Comparison of ENCODE assay signal across 8 mouse cellular contexts in the genomic region with DNA sequence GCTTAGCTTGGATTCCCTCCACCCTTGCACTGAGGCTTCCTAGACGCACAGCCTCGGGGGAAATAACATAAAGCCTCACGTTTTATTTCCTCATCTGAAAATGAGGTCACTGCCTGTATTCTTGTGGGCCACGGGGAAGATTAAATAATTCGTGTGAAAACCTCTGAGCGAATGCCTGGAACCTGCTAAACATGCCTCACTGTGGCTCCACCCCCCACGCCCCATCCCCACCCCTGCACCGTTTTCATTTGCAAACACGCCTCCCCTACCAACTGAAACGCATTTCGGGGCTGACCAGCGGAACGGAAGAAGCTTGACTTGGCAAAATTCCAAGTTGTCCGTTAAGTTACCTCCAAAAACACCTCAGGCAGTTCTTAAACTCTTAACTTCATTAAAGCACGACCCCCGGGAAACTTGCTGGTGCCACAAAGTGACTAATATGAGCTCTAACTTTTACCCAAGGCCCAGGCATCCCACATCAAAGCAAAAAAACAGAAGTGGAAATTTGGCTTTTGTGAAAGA. TPM values are rescaled to one million over a fixed set of nuclear protein-coding genes. Genes with fewer than 3 reads are reported as not detected.
DNase-seq lines count a peak whose midpoint lies in the region; ATAC-seq and TF ChIP-seq lines count a peak whose summit lies in the region.

No protein-coding gene starts in this region.

- no peak for TF ChIP-seq EP300 in lung, postnatal 0 days (IDR thresholded peaks at IDR 0.05)

- WGBS in lung, postnatal 0 days = 12% methylated on average over 16 of the region's 16 CpGs
- 24% methylated on average over 16 of the region's 16 CpGs for WGBS in midbrain, postnatal 0 days

- no peaks in the 10 kb centered on the region for H3K36me3 ChIP-seq in lung, postnatal 0 days (ENCODE audit: insufficient read depth, low read length)
- no peaks in the 10 kb centered on the region for H3K36me3 ChIP-seq in midbrain, postnatal 0 days (ENCODE audit: insufficient read depth, low read length)

- no peak for TF ChIP-seq CTCF in lung, postnatal 0 days (IDR thresholded peaks at IDR 0.05)
- TF ChIP-seq CTCF in brain, embryonic 14.5 days (IDR thresholded peaks at IDR 0.05; ENCODE audit: borderline replicate concordance, extremely low read depth, insufficient read depth, insufficient read length) = no peak
- TF ChIP-seq CTCF in midbrain, postnatal 0 days (IDR thresholded peaks at IDR 0.05) = no peak

- H3K4me1 ChIP-seq in lung, postnatal 0 days (ENCODE audit: insufficient read depth, low read depth, low read length) = 0 out of 2 replicates have a peak, but pooled peaks cover 7% of the 10 kb centered on the region
- peaks cover 4% of the 10 kb centered on the region; the same call in 1 of the 2 replicates for H3K4me1 ChIP-seq in midbrain, postnatal 0 days (ENCODE audit: insufficient read depth, low read length)

- H3K27me3 ChIP-seq in lung, postnatal 0 days (replicated peaks; ENCODE audit: insufficient read depth, low read length) = no peaks in the 10 kb centered on the region
- H3K27me3 ChIP-seq in midbrain, postnatal 0 days (ENCODE audit: insufficient read depth, low read length) = no peaks in the 10 kb centered on the region

- TF ChIP-seq POLR2A in brain, embryonic 14.5 days (IDR thresholded peaks at IDR 0.05; ENCODE audit: borderline replicate concordance, extremely low read depth, insufficient read depth, insufficient read length, poor library complexity, severe bottlenecking) = no peak

- no peak overlapping the region for H3K9ac ChIP-seq in lung, postnatal 0 days (replicated peaks; ENCODE audit: low read depth)
- H3K9ac ChIP-seq in midbrain, postnatal 0 days (replicated peaks; ENCODE audit: low read length, poor library complexity, severe bottlenecking) = no peak overlapping the region

- H3K27ac ChIP-seq in lung, postnatal 0 days (ENCODE audit: low read length) = no peak overlapping the region
- no peak overlapping the region for H3K27ac ChIP-seq in midbrain, postnatal 0 days (ENCODE audit: low read depth, low read length)

- peak overlapping the region; percentile 43 for H3K4me2 ChIP-seq in lung, postnatal 0 days (replicated peaks; ENCODE audit: low read depth, low read length)
- H3K4me2 ChIP-seq in midbrain, postnatal 0 days (ENCODE audit: low read depth, low read length, poor library complexity, severe bottlenecking) = peak overlapping the region; percentile 29

- peak; percentile 51 for DNase-seq in lung, postnatal 0 days (ENCODE audit: low spot score)
- DNase-seq in lung, postnatal 25 days (ENCODE audit: low spot score) = no peak
- DNase-seq in brain, embryonic 14.5 days (ENCODE audit: low read depth) = peak; percentile 62
- peak; percentile 15 for DNase-seq in midbrain, postnatal 0 days (ENCODE audit: low spot score)
- no peak for DNase-seq in yolk sac, embryonic 10.5 days (ENCODE audit: low spot score)
- no peak for DNase-seq in gastrocnemius, postnatal 10 days
- DNase-seq in adrenal gland, adult 18-20 months (ENCODE audit: low spot score in 2 of 2) = no peak

- 0 out of 2 replicates have a peak overlapping the region, but pooled peaks have one; percentile 3 for H3K4me3 ChIP-seq in lung, postnatal 0 days (ENCODE audit: low read depth, low read length)
- no peak overlapping the region for H3K4me3 ChIP-seq in midbrain, postnatal 0 days (ENCODE audit: low read depth, low read length)

- H3K9me3 ChIP-seq in lung, postnatal 0 days (ENCODE audit: low read length) = no peaks in the 10 kb centered on the region
- no peaks in the 10 kb centered on the region for H3K9me3 ChIP-seq in midbrain, postnatal 0 days (ENCODE audit: low read length)

- peak; percentile 27 for ATAC-seq in lung, postnatal 0 days
- ATAC-seq in inflammation-experienced regulatory T-cells, adult 6 months = peak; percentile 9
- no peak for ATAC-seq in midbrain, postnatal 0 days (ENCODE audit: low FRiP score)

RNA-seq across cellular contexts. Expression of a gene that starts 25.7 kb away (rescaled TPM):
- polyA plus RNA-seq in lung, postnatal 0 days (2015; fragmentation: Nextera tagmentation; extraction: Ambion mirVana) = 7.9 and 8.9 TPM in 2 replicates
- 1.9 and 2.0 TPM in 2 replicates for polyA plus RNA-seq in brain, embryonic 14.5 days (2012; rRNA removed)
- 10 to 100 TPM; 74.8 to 86.0 (median 84.5) TPM for polyA plus RNA-seq in inflammation-experienced regulatory T-cells, adult 6 months (2017; shearing (Covaris generic))
- total RNA-seq in midbrain, postnatal 0 days (2014; rRNA removed) = 2.3 and 4.0 TPM in 2 replicates
- polyA plus RNA-seq in midbrain, postnatal 0 days (2015; fragmentation: Nextera tagmentation; extraction: Ambion mirVana) = 1.3 and 1.9 TPM in 2 replicates
- 1 to 10 TPM in 1 of 2 experiments, under 1 TPM in 1; 0.89 to 2.0 TPM for total RNA-seq in gastrocnemius, postnatal 10 days (2021)
- 1 to 10 TPM; 2.9 to 4.5 TPM for total RNA-seq in adrenal gland, adult 18-20 months (2021)

RNA-seq across cellular contexts. Expression of a gene that starts 37.3 kb away (rescaled TPM):
- polyA plus RNA-seq in lung, postnatal 0 days (2015; fragmentation: Nextera tagmentation; extraction: Ambion mirVana) = 114 and 122 TPM in 2 replicates
- polyA plus RNA-seq in brain, embryonic 14.5 days (2012; rRNA removed) = 77.3 and 97.8 TPM in 2 replicates
- 100 to 1,000 TPM in 1 of 3 experiments, 10 to 100 TPM in 2; 65.0 to 110 (median 74.0) TPM for polyA plus RNA-seq in inflammation-experienced regulatory T-cells, adult 6 months (2017; shearing (Covaris generic))
- total RNA-seq in midbrain, postnatal 0 days (2014; rRNA removed) = 87.1 and 97.7 TPM in 2 replicates
- 113 and 122 TPM in 2 replicates for polyA plus RNA-seq in midbrain, postnatal 0 days (2015; fragmentation: Nextera tagmentation; extraction: Ambion mirVana)
- 10 to 100 TPM; 56.8 to 58.3 TPM for total RNA-seq in gastrocnemius, postnatal 10 days (2021)
- 10 to 100 TPM; 74.2 to 79.0 TPM for total RNA-seq in adrenal gland, adult 18-20 months (2021)

Comparison
In these comparisons a context has a peak if more than half of its experiments do, and no peak if none do; other contexts are left out.
1. DNase-seq: peak in lung, postnatal 0 days (single experiment), brain, embryonic 14.5 days (single experiment) and midbrain, postnatal 0 days (single experiment); none in lung, postnatal 25 days (single experiment), yolk sac, embryonic 10.5 days (single experiment), gastrocnemius, postnatal 10 days (single experiment) and adrenal gland, adult 18-20 months (0 of 2).